ENCODE assay signal across 16 mouse cellular contexts in the genomic region with DNA sequence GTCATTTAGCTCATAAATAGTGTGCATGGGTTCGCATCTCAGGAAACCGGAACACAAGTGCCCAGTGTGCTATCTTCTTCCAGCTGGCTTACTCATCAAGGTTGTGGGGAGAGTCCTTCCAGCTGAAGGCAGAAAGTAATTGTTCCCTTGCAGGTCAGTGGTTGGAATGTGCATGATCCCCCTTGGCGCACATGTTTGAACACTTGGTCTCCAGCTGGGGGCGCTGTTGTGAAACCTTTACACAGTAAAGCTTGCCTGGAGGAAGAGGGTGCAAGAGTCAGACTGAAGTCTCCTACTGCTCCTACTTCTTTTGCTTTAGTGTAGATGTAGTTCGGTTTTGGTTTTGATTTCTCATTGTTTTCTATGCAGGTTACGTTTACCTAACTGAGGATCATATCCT.
DNase-seq lines count a peak whose midpoint lies in the region; ATAC-seq and TF ChIP-seq lines count a peak whose summit lies in the region.
"Had no signal": no experiment of that assay in that cellular context is flagged by ENCODE, and none has a peak within 500 bp of the region (broad histone marks: within the 10 kb centered on the region; RNA-seq: fewer than 3 reads in every experiment).

No protein-coding gene starts in this region.

- H3K79me2 ChIP-seq in MEL (ENCODE audit: control insufficient read depth, insufficient read depth, low read length, poor library complexity) = no peaks in the 10 kb centered on the region

- TF ChIP-seq POLR2A in MEL (IDR thresholded peaks at IDR 0.05; ENCODE audit: control insufficient read depth in 1 of 2, insufficient read depth in 1 of 2, low read depth in 1 of 2, low read length in 2 of 2, poor library complexity in 1 of 2) = no peak

- no peak overlapping the region for H3K4me2 ChIP-seq in neural tube, embryonic 11.5 days (ENCODE audit: low read depth)
- no peak overlapping the region for H3K4me2 ChIP-seq in forebrain, embryonic 12.5 days
- H3K4me2 ChIP-seq: embryonic facial prominence, embryonic 15.5 days; heart, embryonic 15.5 days; intestine, embryonic 15.5 days; liver, embryonic 15.5 days; midbrain, embryonic 15.5 days; neural tube, embryonic 13.5 days had no signal

- H3K36me3 ChIP-seq in neural tube, embryonic 11.5 days (ENCODE audit: control insufficient read depth, insufficient read depth, low read length) = no peaks in the 10 kb centered on the region
- H3K36me3 ChIP-seq in MEL (ENCODE audit: control insufficient read depth in 1 of 2, insufficient read depth in 2 of 2, low read length in 2 of 2) = no peaks in the 10 kb centered on the region
- H3K36me3 ChIP-seq in forebrain, embryonic 12.5 days (replicated peaks) = no peaks in the 10 kb centered on the region
- H3K36me3 ChIP-seq: embryonic facial prominence, embryonic 15.5 days; heart, embryonic 15.5 days; intestine, embryonic 15.5 days; liver, embryonic 15.5 days; midbrain, embryonic 15.5 days; neural tube, embryonic 13.5 days had no signal

- intact Hi-C loops in gastrocnemius, postnatal 36 days (cut with DNase I) = no loop called here

- TF ChIP-seq RAD21 in MEL (IDR thresholded peaks at IDR 0.05; ENCODE audit: low read depth, low read length) = no peak

- 86% methylated on average over 6 of the region's 6 CpGs for WGBS in neural tube, embryonic 11.5 days
- 72% methylated on average over 6 of the region's 6 CpGs for WGBS in forebrain, embryonic 12.5 days

- no peaks in the 10 kb centered on the region for H3K27me3 ChIP-seq in neural tube, embryonic 11.5 days (ENCODE audit: control insufficient read depth, insufficient read depth, low read length)
- no peaks in the 10 kb centered on the region for H3K27me3 ChIP-seq in MEL (ENCODE audit: control insufficient read depth in 1 of 2, insufficient read depth in 2 of 2, low read length in 2 of 2)
- H3K27me3 ChIP-seq in forebrain, embryonic 12.5 days = no peaks in the 10 kb centered on the region
- H3K27me3 ChIP-seq: embryonic facial prominence, embryonic 15.5 days; heart, embryonic 15.5 days; intestine, embryonic 15.5 days; liver, embryonic 15.5 days; midbrain, embryonic 15.5 days; neural tube, embryonic 13.5 days had no signal

- TF ChIP-seq CTCF in MEL (IDR thresholded peaks at IDR 0.05 in 2 of 3, conservative IDR thresholded peaks at IDR 0.05 in 1 of 3; ENCODE audit: control insufficient read depth in 1 of 3, insufficient read depth in 1 of 3, low read depth in 2 of 3, low read length in 3 of 3, poor library complexity in 1 of 3, severe bottlenecking in 1 of 3) = 0 out of 6 replicates have a peak, but pooled peaks of 1 of the 3 experiments have one; percentile 9

- no peak overlapping the region for H3K27ac ChIP-seq in neural tube, embryonic 11.5 days (ENCODE audit: low read depth, low read length)
- H3K27ac ChIP-seq in MEL (ENCODE audit: control insufficient read depth, low read depth, low read length) = no peak overlapping the region
- H3K27ac ChIP-seq in forebrain, embryonic 12.5 days = no peak overlapping the region
- H3K27ac ChIP-seq: embryonic facial prominence, embryonic 15.5 days; heart, embryonic 15.5 days; intestine, embryonic 15.5 days; liver, embryonic 15.5 days; macrophage; midbrain, embryonic 15.5 days; neural tube, embryonic 13.5 days had no signal

- peak; percentile 9 for DNase-seq in kidney, postnatal 10 days
- no peak for DNase-seq in kidney, adult 9 months
- DNase-seq in neural tube, embryonic 11.5 days (ENCODE audit: low spot score) = no peak
- DNase-seq in neural tube, embryonic 10.5 days (ENCODE audit: extremely low spot score, low spot score) = no peak
- DNase-seq in MEL (ENCODE audit: low read depth, low spot score) = peak; percentile 3
- DNase-seq in testis, postnatal 10 days (ENCODE audit: low spot score) = peak; percentile 52
- DNase-seq in gastrocnemius, postnatal 36 days = no peak
- DNase-seq: right cerebral cortex, postnatal 4 days had no signal

- TF ChIP-seq EP300 in MEL (IDR thresholded peaks at IDR 0.05; ENCODE audit: low read depth in 1 of 2, low read length in 2 of 2) = no peak

- H3K4me3 ChIP-seq in neural tube, embryonic 11.5 days (ENCODE audit: low read depth, low read length) = no peak overlapping the region
- H3K4me3 ChIP-seq in MEL (ENCODE audit: control insufficient read depth in 1 of 2, insufficient read depth in 1 of 2, low read depth in 2 of 2, low read length in 2 of 2) = no peak overlapping the region
- H3K4me3 ChIP-seq in forebrain, embryonic 12.5 days (replicated peaks) = no peak overlapping the region
- H3K4me3 ChIP-seq: embryonic facial prominence, embryonic 15.5 days; heart, embryonic 15.5 days; intestine, embryonic 15.5 days; liver, embryonic 15.5 days; midbrain, embryonic 15.5 days; neural tube, embryonic 13.5 days had no signal

- 0 out of 2 replicates have a peak, but pooled peaks have one; percentile 31 for ATAC-seq in neural tube, embryonic 11.5 days (ENCODE audit: insufficient read depth, low FRiP score, low TSS enrichment)
- no peak for ATAC-seq in forebrain, embryonic 12.5 days (ENCODE audit: low FRiP score)
- ATAC-seq: intestine, embryonic 15.5 days; midbrain, embryonic 15.5 days had no signal

- no peak overlapping the region for H3K9ac ChIP-seq in neural tube, embryonic 11.5 days (ENCODE audit: low read length)
- H3K9ac ChIP-seq in MEL (ENCODE audit: control insufficient read depth, low read depth, low read length, poor library complexity, severe bottlenecking) = no peak overlapping the region
- no peak overlapping the region for H3K9ac ChIP-seq in forebrain, embryonic 12.5 days
- H3K9ac ChIP-seq: embryonic facial prominence, embryonic 15.5 days; heart, embryonic 15.5 days; intestine, embryonic 15.5 days; liver, embryonic 15.5 days; midbrain, embryonic 15.5 days; neural tube, embryonic 13.5 days had no signal

- no peaks in the 10 kb centered on the region for H3K4me1 ChIP-seq in neural tube, embryonic 11.5 days (ENCODE audit: control insufficient read depth, insufficient read depth, low read length)
- no peaks in the 10 kb centered on the region for H3K4me1 ChIP-seq in MEL (ENCODE audit: control insufficient read depth in 1 of 2, insufficient read depth in 2 of 2, low read length in 2 of 2)
- H3K4me1 ChIP-seq in forebrain, embryonic 12.5 days = no peaks in the 10 kb centered on the region
- H3K4me1 ChIP-seq: embryonic facial prominence, embryonic 15.5 days; heart, embryonic 15.5 days; intestine, embryonic 15.5 days; liver, embryonic 15.5 days; midbrain, embryonic 15.5 days had no signal

- H3K9me3 ChIP-seq in neural tube, embryonic 11.5 days (ENCODE audit: control insufficient read depth, low read length) = no peaks in the 10 kb centered on the region
- no peaks in the 10 kb centered on the region for H3K9me3 ChIP-seq in MEL (replicated peaks; ENCODE audit: insufficient read depth, low read length)
- H3K9me3 ChIP-seq in forebrain, embryonic 12.5 days = no peaks in the 10 kb centered on the region
- H3K9me3 ChIP-seq: embryonic facial prominence, embryonic 15.5 days; heart, embryonic 15.5 days; intestine, embryonic 15.5 days; liver, embryonic 15.5 days; midbrain, embryonic 15.5 days; neural tube, embryonic 13.5 days had no signal

TF ChIP-seq in MEL, 35 proteins besides CTCF, POLR2A, EP300 and RAD21:
- no peak for TF ChIP-seq ZC3H11A (IDR thresholded peaks at IDR 0.05; ENCODE audit: low read depth, low read length)
- TF ChIP-seq MAX (IDR thresholded peaks at IDR 0.05; ENCODE audit: low read length) = no peak
- no peak for TF ChIP-seq TBP (IDR thresholded peaks at IDR 0.05; ENCODE audit: low read depth, low read length)
- no peak for TF ChIP-seq ETS1 (IDR thresholded peaks at IDR 0.05; ENCODE audit: low read depth, low read length)
- TF ChIP-seq GABPA (IDR thresholded peaks at IDR 0.05; ENCODE audit: low read depth, low read length) = no peak

Comparison
In these comparisons a context has a peak if more than half of its experiments do, and no peak if none do; other contexts are left out.
1. DNase-seq: peak in kidney, postnatal 10 days (single experiment), MEL (single experiment) and testis, postnatal 10 days (single experiment); none in kidney, adult 9 months (single experiment), neural tube, embryonic 11.5 days (single experiment), neural tube, embryonic 10.5 days (single experiment) and gastrocnemius, postnatal 36 days (0 of 2).